Mouse (Mus musculus) kidney, postnatal 14 days (tissue): ENCODE data around the gene Olfr332.
"Not testable (repeated sequence)": the region's sequence is repeated elsewhere in the genome, so short reads cannot be mapped to it uniquely, and the experiment has no call there.

Experiments used
- DNase-seq: peaks from one replicate; pipeline ENCODE4 v3.0.0; 2022; ENCODE audit warnings: mixed read lengths

Gene Olfr332

DNA sequence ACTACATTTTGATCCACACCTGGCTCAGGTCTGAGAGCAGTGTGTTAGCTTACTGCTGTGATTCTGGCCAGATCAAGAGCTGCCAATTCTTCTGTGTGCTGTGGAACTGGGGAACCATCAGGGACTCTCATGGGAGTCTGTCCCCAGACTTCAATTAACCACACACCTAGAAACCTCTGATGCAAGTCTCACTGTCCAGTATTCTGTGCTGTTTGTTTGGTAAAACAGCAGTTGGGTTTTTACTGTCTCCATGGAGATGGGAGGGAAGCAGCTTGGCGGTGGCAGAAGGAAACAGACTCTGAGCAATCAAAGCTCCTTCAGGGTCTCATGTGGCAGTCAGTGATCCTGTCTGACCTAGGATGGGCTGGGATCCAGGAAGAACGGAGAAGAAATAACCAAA lies at the start of gene Olfr332:
Gene Olfr332, minus strand, starts transcription at position 101 of the 400 bp plus-strand sequence.
- DNase-seq, result no peak

GRCm38 (mm10) chr11:58534736-58535135 lies 42.4 kb upstream of the Olfr332 start, which contains the start of gene Olfr330:
Olfr330 (minus strand) TSS chr11:58534836.
- DNase-seq, result not testable (repeated sequence)

DNA sequence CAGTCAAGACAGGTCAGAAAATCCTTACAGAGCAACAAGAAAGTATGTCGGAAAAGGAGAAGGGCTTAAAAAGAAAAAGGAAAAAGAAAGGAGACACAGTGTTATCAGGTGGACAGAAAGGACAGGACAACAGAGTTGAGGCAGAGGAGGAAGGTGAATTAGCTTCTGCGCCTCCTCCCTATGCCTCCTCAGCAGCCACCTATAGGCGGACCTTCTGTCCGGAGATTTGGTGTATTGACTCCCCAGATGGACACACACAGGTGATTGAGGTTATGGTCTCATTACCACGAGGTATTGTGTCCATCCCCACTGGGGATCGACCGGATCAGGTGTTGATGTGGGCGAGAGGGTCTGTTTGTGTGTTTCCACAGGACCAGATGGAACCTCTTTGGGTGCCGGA lies 27.4 kb upstream of the Olfr332 start:
- DNase-seq, result peak; percentile 14

DNA sequence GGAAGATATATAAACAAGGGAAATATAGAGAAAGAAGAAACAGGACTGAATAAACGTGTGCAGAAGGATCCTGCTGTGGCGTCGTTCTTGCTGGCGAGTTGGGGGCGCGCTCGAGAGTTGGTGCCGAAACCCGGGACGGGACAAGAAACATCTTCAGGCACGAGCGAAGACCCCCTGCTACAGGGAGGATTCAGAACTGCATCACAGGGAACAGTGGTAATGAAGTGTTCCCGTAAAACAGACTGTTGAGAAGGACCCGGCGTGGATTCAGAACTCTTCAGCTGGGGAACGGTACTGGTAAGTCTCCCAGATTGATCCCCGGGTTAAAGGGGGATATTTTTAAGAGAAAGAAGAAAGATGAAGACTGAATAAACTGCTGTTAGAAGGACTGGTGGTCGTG lies 26.6 kb upstream of the Olfr332 start:
- DNase-seq, result peak; percentile 77

GRCm38 (mm10) chr11:58509058-58509457 lies 16.7 kb upstream of the Olfr332 start:
- DNase-seq, result not testable (repeated sequence)

GRCm38 (mm10) chr11:58502472-58502871 lies 10.1 kb upstream of the Olfr332 start, which contains the start of gene Olfr331:
Olfr331 (minus strand) TSS chr11:58502572.
- not testable (repeated sequence) for DNase-seq

GRCm38 (mm10) chr11:58499290-58499689 lies 6.9 kb upstream of the Olfr332 start:
- DNase-seq, result no peak

- DNase-seq, result no peak
Measured at GRCm38 (mm10) chr11:58498761-58499160, 6.4 kb upstream of the Olfr332 start.

DNA sequence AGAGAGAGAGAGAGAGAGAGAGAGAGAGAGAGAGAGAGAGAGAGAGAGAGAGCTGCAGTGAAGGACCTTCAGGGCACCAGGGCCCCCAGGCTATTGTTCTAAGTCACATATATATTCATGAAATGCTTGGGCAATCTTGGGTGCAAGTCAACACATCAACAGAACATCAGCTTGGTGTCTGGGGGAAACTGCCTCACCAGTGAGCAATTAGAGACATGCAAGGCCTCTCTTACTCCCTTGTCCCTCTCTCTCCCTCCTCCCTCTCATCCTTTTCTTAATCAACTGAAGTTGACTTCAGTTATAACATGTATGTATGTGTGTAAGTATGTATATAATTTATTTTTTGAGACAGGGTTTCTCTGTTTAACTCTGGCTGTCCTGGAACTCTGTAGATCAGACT lies 30.2 kb downstream of the Olfr332 start, which contains the start of gene Olfr30:
Gene Olfr30, minus strand, starts transcription at position 101 of the 400 bp plus-strand sequence.
- DNase-seq, result no peak

DNA sequence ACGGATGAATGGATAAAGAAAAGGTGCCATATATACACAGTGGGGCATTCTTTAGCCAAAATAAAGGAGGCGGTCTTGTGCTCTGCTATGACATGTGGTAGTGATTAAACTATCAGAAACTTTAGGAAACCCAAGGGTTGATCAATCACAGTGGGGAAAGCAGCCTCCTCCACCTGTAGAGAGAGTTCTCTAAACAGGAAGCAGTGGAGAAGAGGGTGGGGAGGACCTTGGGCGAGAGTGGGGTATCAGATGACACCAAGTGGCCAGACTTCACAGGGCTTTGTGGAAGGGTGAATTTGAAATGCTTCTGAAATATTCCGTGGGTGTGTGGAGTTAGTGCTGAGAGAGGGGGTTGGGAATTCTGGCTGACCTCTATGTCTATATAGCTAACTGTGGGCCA lies 38.8 kb downstream of the Olfr332 start:
- DNase-seq, result no peak

GRCm38 (mm10) chr11:58452759-58453158 lies 39.6 kb downstream of the Olfr332 start, which contains the start of gene Lypd9:
Lypd9 (minus strand) TSS chr11:58452923.
- DNase-seq, result no peak
